Mouse (Mus musculus): ENCODE results near the gene Mrpl55. TPM values are rescaled to one million over a fixed set of nuclear protein-coding genes. Genes with fewer than 3 reads are reported as not detected.

The Mrpl55 gene
- polyA plus RNA-seq, 1 experiment from 2014 or later = 104 TPM

GRCm38 (mm10) chr11:59238525-59239427, 36.5 kb downstream of the Mrpl55 start:
- Histone ChIP-seq H3K27me3 (replicated peaks; ENCODE audit: control insufficient read depth, insufficient read depth, low read length) (peaks cover 3% of the 10 kb centered on the region; the same call in 1 of the 2 replicates), H3K4me3 (ENCODE audit: low read length) (no peak overlapping the region), H3K4me1 (ENCODE audit: control insufficient read depth, insufficient read depth, low read length) (no peaks in the 10 kb centered on the region; the same call in 1 of the 2 replicates), H3K4me2 (ENCODE audit: low read depth, low read length) (no peak overlapping the region), H3K36me3 (ENCODE audit: control insufficient read depth, insufficient read depth, low read length) (no peaks in the 10 kb centered on the region), H3K9me3 (ENCODE audit: control insufficient read depth, low read length) (no peaks in the 10 kb centered on the region), H3K9ac (ENCODE audit: low read depth, low read length) (no peak overlapping the region), H3K27ac (ENCODE audit: low read length) (no peak overlapping the region)
- ATAC-seq = peak; percentile 75
- 4% methylated on average over 14 of the region's 15 CpGs for WGBS

- Histone ChIP-seq H3K4me3 (ENCODE audit: low read length) (no peak overlapping the region), H3K4me2 (ENCODE audit: low read depth, low read length) (no peak overlapping the region), H3K27ac (ENCODE audit: low read length) (no peak overlapping the region), H3K27me3 (replicated peaks; ENCODE audit: control insufficient read depth, insufficient read depth, low read length) (peaks cover 3% of the 10 kb centered on the region; the same call in 1 of the 2 replicates), H3K36me3 (ENCODE audit: control insufficient read depth, insufficient read depth, low read length) (no peaks in the 10 kb centered on the region), H3K4me1 (ENCODE audit: control insufficient read depth, insufficient read depth, low read length) (no peaks in the 10 kb centered on the region; the same call in 1 of the 2 replicates), H3K9ac (ENCODE audit: low read depth, low read length) (no peak overlapping the region), H3K9me3 (ENCODE audit: control insufficient read depth, low read length) (no peaks in the 10 kb centered on the region)
- no peak for ATAC-seq
- WGBS = 61% methylated on average over 4 of the region's 4 CpGs
Measured at GRCm38 (mm10) chr11:59239428-59239785, 37.1 kb downstream of the Mrpl55 start.

GRCm38 (mm10) chr11:59239796-59240195, 37.5 kb downstream of the Mrpl55 start:
- ATAC-seq = no peak

GRCm38 (mm10) chr11:59241841-59242240, 39.6 kb downstream of the Mrpl55 start:
- no peak for ATAC-seq
- no peak overlapping the region for H3K4me3 ChIP-seq (ENCODE audit: low read length)
- peaks cover 3% of the 10 kb centered on the region; the same call in 1 of the 2 replicates for H3K27me3 ChIP-seq (replicated peaks; ENCODE audit: control insufficient read depth, insufficient read depth, low read length)
- no peak overlapping the region for H3K27ac ChIP-seq (ENCODE audit: low read length)
- no peaks in the 10 kb centered on the region; the same call in 1 of the 2 replicates for H3K4me1 ChIP-seq (ENCODE audit: control insufficient read depth, insufficient read depth, low read length)
- no peak overlapping the region for H3K9ac ChIP-seq (ENCODE audit: low read depth, low read length)
- no peaks in the 10 kb centered on the region for H3K9me3 ChIP-seq (ENCODE audit: control insufficient read depth, low read length)
- no peak overlapping the region for H3K4me2 ChIP-seq (ENCODE audit: low read depth, low read length)
- no peaks in the 10 kb centered on the region for H3K36me3 ChIP-seq (ENCODE audit: control insufficient read depth, insufficient read depth, low read length)
- WGBS = 18% methylated on average over 3 of the region's 3 CpGs

More at GRCm38 (mm10) chr11:59239796-59240195, 37.5 kb downstream of the Mrpl55 start:
- Histone ChIP-seq H3K9ac (ENCODE audit: low read depth, low read length) (no peak overlapping the region), H3K36me3 (ENCODE audit: control insufficient read depth, insufficient read depth, low read length) (no peaks in the 10 kb centered on the region), H3K27me3 (replicated peaks; ENCODE audit: control insufficient read depth, insufficient read depth, low read length) (peaks cover 3% of the 10 kb centered on the region; the same call in 1 of the 2 replicates), H3K4me1 (ENCODE audit: control insufficient read depth, insufficient read depth, low read length) (no peaks in the 10 kb centered on the region; the same call in 1 of the 2 replicates), H3K4me3 (ENCODE audit: low read length) (no peak overlapping the region), H3K9me3 (ENCODE audit: control insufficient read depth, low read length) (no peaks in the 10 kb centered on the region), H3K27ac (ENCODE audit: low read length) (no peak overlapping the region), H3K4me2 (ENCODE audit: low read depth, low read length) (no peak overlapping the region)
- WGBS = 79% methylated on average over 4 of the region's 4 CpGs

GRCm38 (mm10) chr11:59243856-59244255, 41.6 kb downstream of the Mrpl55 start:
- Histone ChIP-seq H3K9ac (ENCODE audit: low read depth, low read length) (no peak overlapping the region), H3K9me3 (ENCODE audit: control insufficient read depth, low read length) (no peaks in the 10 kb centered on the region), H3K27ac (ENCODE audit: low read length) (no peak overlapping the region), H3K4me2 (ENCODE audit: low read depth, low read length) (no peak overlapping the region), H3K4me1 (ENCODE audit: control insufficient read depth, insufficient read depth, low read length) (no peaks in the 10 kb centered on the region; the same call in 1 of the 2 replicates), H3K4me3 (ENCODE audit: low read length) (no peak overlapping the region), H3K27me3 (replicated peaks; ENCODE audit: control insufficient read depth, insufficient read depth, low read length) (peaks cover 3% of the 10 kb centered on the region; the same call in 1 of the 2 replicates), H3K36me3 (ENCODE audit: control insufficient read depth, insufficient read depth, low read length) (no peaks in the 10 kb centered on the region)
- no peak for ATAC-seq
- whole genome bisulfite sequencing = 16% methylated on average over 6 of the region's 6 CpGs

GRCm38 (mm10) chr11:59248101-59248500, 45.8 kb downstream of the Mrpl55 start:
- H3K36me3 ChIP-seq (ENCODE audit: control insufficient read depth, insufficient read depth, low read length) = no peaks in the 10 kb centered on the region
- no peaks in the 10 kb centered on the region for H3K9me3 ChIP-seq (ENCODE audit: control insufficient read depth, low read length)
- H3K27me3 ChIP-seq (replicated peaks; ENCODE audit: control insufficient read depth, insufficient read depth, low read length) = no peaks in the 10 kb centered on the region; the same call in 1 of the 2 replicates
- H3K9ac ChIP-seq (ENCODE audit: low read depth, low read length) = no peak overlapping the region
- H3K4me1 ChIP-seq (ENCODE audit: control insufficient read depth, insufficient read depth, low read length) = no peaks in the 10 kb centered on the region
- no peak for ATAC-seq
- no peak overlapping the region for H3K4me3 ChIP-seq (ENCODE audit: low read length)
- 52% methylated on average over 10 of the region's 10 CpGs for WGBS
- no peak overlapping the region for H3K27ac ChIP-seq (ENCODE audit: low read length)
- H3K4me2 ChIP-seq (ENCODE audit: low read depth, low read length) = no peak overlapping the region

Other genes starting within 250 kb of the Mrpl55 start
- gene Hist3h2a, start 247.8 kb upstream of the Mrpl55 start, polyA plus RNA-seq (2015; fragmentation: Nextera tagmentation; extraction: Ambion mirVana) = 28.5 and 31.6 TPM in 2 replicates
- gene Trim17, start 247.8 kb upstream of the Mrpl55 start, polyA plus RNA-seq (2015; fragmentation: Nextera tagmentation; extraction: Ambion mirVana) = 0.15 and 0.35 TPM in 2 replicates
- gene Trim11, start 224.4 kb upstream of the Mrpl55 start, polyA plus RNA-seq (2015; fragmentation: Nextera tagmentation; extraction: Ambion mirVana) = 17.0 and 17.5 TPM in 2 replicates
- gene Obscn, start 66.1 kb upstream of the Mrpl55 start, polyA plus RNA-seq (2015; fragmentation: Nextera tagmentation; extraction: Ambion mirVana) = 0.89 and 1.0 TPM in 2 replicates
- gene Iba57, start 38.7 kb upstream of the Mrpl55 start, polyA plus RNA-seq (2015; fragmentation: Nextera tagmentation; extraction: Ambion mirVana) = 7.4 and 7.7 TPM in 2 replicates
- 0.81 and 1.4 TPM in 2 replicates for gene Gjc2, start 19.3 kb upstream of the Mrpl55 start, polyA plus RNA-seq (2015; fragmentation: Nextera tagmentation; extraction: Ambion mirVana)
- gene Guk1, start 10.3 kb upstream of the Mrpl55 start, polyA plus RNA-seq (2015; fragmentation: Nextera tagmentation; extraction: Ambion mirVana) = 114 and 115 TPM in 2 replicates
- gene 2310033P09Rik, start 5.8 kb downstream of the Mrpl55 start, polyA plus RNA-seq (2015; fragmentation: Nextera tagmentation; extraction: Ambion mirVana) = 32.7 and 33.1 TPM in 2 replicates
- gene Arf1, start 25.8 kb downstream of the Mrpl55 start, polyA plus RNA-seq (2015; fragmentation: Nextera tagmentation; extraction: Ambion mirVana) = 733 and 751 TPM in 2 replicates
- not detected in 2 replicates for gene Wnt3a, start 88.3 kb downstream of the Mrpl55 start, polyA plus RNA-seq (2015; fragmentation: Nextera tagmentation; extraction: Ambion mirVana)
- gene Wnt9a, start 104.4 kb downstream of the Mrpl55 start, polyA plus RNA-seq (2015; fragmentation: Nextera tagmentation; extraction: Ambion mirVana) = 4.2 and 4.4 TPM in 2 replicates
- not detected in 2 replicates for gene Prss38, start 173.2 kb downstream of the Mrpl55 start, polyA plus RNA-seq (2015; fragmentation: Nextera tagmentation; extraction: Ambion mirVana)
- gene Jmjd4, start 247.6 kb downstream of the Mrpl55 start, polyA plus RNA-seq (2015; fragmentation: Nextera tagmentation; extraction: Ambion mirVana) = 7.4 and 8.1 TPM in 2 replicates
- 74.4 and 76.8 TPM in 2 replicates for gene Snap47, start 248.7 kb downstream of the Mrpl55 start, polyA plus RNA-seq (2015; fragmentation: Nextera tagmentation; extraction: Ambion mirVana)

All from intestine, embryonic 16.5 days (tissue).